Comparison of ENCODE assay signal across 24 mouse cellular contexts in genomic region chr5:113833316-113833947, GRCm38 (mm10). TPM values are rescaled to one million over a fixed set of nuclear protein-coding genes. Genes with fewer than 3 reads are reported as not detected.
DNase-seq lines count a peak whose midpoint lies in the region; ATAC-seq and TF ChIP-seq lines count a peak whose summit lies in the region.
"Had no signal": no experiment of that assay in that cellular context is flagged by ENCODE, and none has a peak within 500 bp of the region (broad histone marks: within the 10 kb centered on the region; RNA-seq: fewer than 3 reads in every experiment).

No protein-coding gene starts in this region.

- peaks cover 60% of the 10 kb centered on the region for H3K4me1 ChIP-seq in thymus, adult 2 months (replicated peaks; ENCODE audit: control insufficient read depth, insufficient read depth, low read length)
- H3K4me1 ChIP-seq in bone marrow, adult 2 months (ENCODE audit: control insufficient read depth, insufficient read depth, low read length), result peaks cover 9% of the 10 kb centered on the region
- H3K4me1 ChIP-seq in kidney, embryonic 14.5 days (ENCODE audit: control insufficient read depth, insufficient read depth, low read length), result 0 out of 2 replicates have a peak, but pooled peaks cover 3% of the 10 kb centered on the region
- H3K4me1 ChIP-seq: embryonic facial prominence, embryonic 13.5 days; heart, embryonic 13.5 days; hindbrain, embryonic 15.5 days had no signal

- TF ChIP-seq POLR2A in thymus, adult 2 months (IDR thresholded peaks at IDR 0.05; ENCODE audit: control insufficient read depth, extremely low read depth, insufficient read depth, low read length, poor library complexity), result no peak
- TF ChIP-seq POLR2A in bone marrow, adult 2 months (IDR thresholded peaks at IDR 0.05; ENCODE audit: borderline replicate concordance, control insufficient read depth, low read depth, low read length), result no peak

- H3K9ac ChIP-seq in kidney, embryonic 14.5 days (ENCODE audit: low read depth, low read length), result no peak overlapping the region
- H3K9ac ChIP-seq: embryonic facial prominence, embryonic 13.5 days; heart, embryonic 13.5 days; hindbrain, embryonic 15.5 days; limb, embryonic 12.5 days had no signal

- WGBS in thymus, adult 2 months, result 34% methylated on average over 16 of the region's 16 CpGs
- WGBS in bone marrow, adult 2 months, result 31% methylated on average over 16 of the region's 16 CpGs
- WGBS in kidney, embryonic 14.5 days, result 59% methylated on average over 16 of the region's 16 CpGs

- peak overlapping the region; percentile 90 for H3K27ac ChIP-seq in thymus, adult 2 months (ENCODE audit: control insufficient read depth, insufficient read depth, low read length)
- H3K27ac ChIP-seq in bone marrow, adult 2 months (ENCODE audit: control insufficient read depth, insufficient read depth, low read depth, low read length, poor library complexity), result peak overlapping the region; percentile 53; the same call in 1 of the 2 replicates
- no peak overlapping the region for H3K27ac ChIP-seq in kidney, embryonic 14.5 days (ENCODE audit: low read depth, low read length)
- H3K27ac ChIP-seq: embryonic facial prominence, embryonic 13.5 days; forebrain, embryonic 10.5 days; heart, embryonic 13.5 days; hindbrain, embryonic 15.5 days; left cerebral cortex, adult 2 months; limb, embryonic 12.5 days had no signal

- H3K4me3 ChIP-seq in thymus, adult 2 months (ENCODE audit: control insufficient read depth, insufficient read depth, low read length), result no peak overlapping the region
- no peak overlapping the region for H3K4me3 ChIP-seq in bone marrow, adult 2 months (replicated peaks; ENCODE audit: control insufficient read depth, low read depth, low read length)
- no peak overlapping the region for H3K4me3 ChIP-seq in kidney, embryonic 14.5 days (ENCODE audit: low read length)
- H3K4me3 ChIP-seq: embryonic facial prominence, embryonic 13.5 days; forebrain, embryonic 10.5 days; heart, embryonic 13.5 days; hindbrain, embryonic 15.5 days; left cerebral cortex, adult 2 months; limb, embryonic 12.5 days; neural tube, embryonic 13.5 days had no signal

- ATAC-seq in kidney, embryonic 14.5 days (ENCODE audit: low FRiP score, low TSS enrichment), result no peak
- ATAC-seq: forebrain, embryonic 16.5 days; midbrain, embryonic 16.5 days had no signal

- no peak for TF ChIP-seq CTCF in thymus, adult 2 months (IDR thresholded peaks at IDR 0.05; ENCODE audit: borderline replicate concordance, control insufficient read depth, extremely low read depth, insufficient read depth, low read length, poor library complexity)
- TF ChIP-seq CTCF in bone marrow, adult 2 months (IDR thresholded peaks at IDR 0.05; ENCODE audit: control insufficient read depth, insufficient read depth, low read length), result no peak

- H3K4me2 ChIP-seq in kidney, embryonic 14.5 days (replicated peaks; ENCODE audit: low read depth, low read length), result no peak overlapping the region
- H3K4me2 ChIP-seq: embryonic facial prominence, embryonic 13.5 days; heart, embryonic 13.5 days; hindbrain, embryonic 15.5 days; limb, embryonic 12.5 days; midbrain, embryonic 11.5 days; neural tube, embryonic 13.5 days had no signal

- DNase-seq in thymus, adult 2 months, result no peak
- DNase-seq in thymus, postnatal 10 days (ENCODE audit: low spot score in 2 of 2), result no peak
- DNase-seq in thymus, postnatal 0 days (ENCODE audit: low spot score), result peak; percentile 27
- no peak for DNase-seq in adrenal gland, postnatal 36 days
- no peak for DNase-seq in layer of hippocampus, adult 9-10 months (ENCODE audit: low spot score)
- DNase-seq: adrenal gland, postnatal 10 days; cerebellum, adult 11-12 months; cerebellum, adult 9-11 months; heart, postnatal 10 days; kidney, adult 2 months; kidney, postnatal 14 days; lung, postnatal 36 days had no signal

- H3K27me3 ChIP-seq in thymus, adult 2 months (ENCODE audit: control insufficient read depth, insufficient read depth, low read length), result no peaks in the 10 kb centered on the region
- no peaks in the 10 kb centered on the region for H3K27me3 ChIP-seq in kidney, embryonic 14.5 days (ENCODE audit: control insufficient read depth, insufficient read depth, low read length)
- H3K27me3 ChIP-seq: embryonic facial prominence, embryonic 13.5 days; heart, embryonic 13.5 days; hindbrain, embryonic 15.5 days; limb, embryonic 12.5 days; neural tube, embryonic 13.5 days had no signal

- no peaks in the 10 kb centered on the region for H3K36me3 ChIP-seq in thymus, adult 2 months (ENCODE audit: control insufficient read depth, insufficient read depth, low read length)
- no peaks in the 10 kb centered on the region for H3K36me3 ChIP-seq in kidney, embryonic 14.5 days (ENCODE audit: control insufficient read depth, insufficient read depth, low read length)
- H3K36me3 ChIP-seq: embryonic facial prominence, embryonic 13.5 days; heart, embryonic 13.5 days; hindbrain, embryonic 15.5 days; limb, embryonic 12.5 days had no signal

- H3K9me3 ChIP-seq in kidney, embryonic 14.5 days (ENCODE audit: control insufficient read depth, low read length), result no peaks in the 10 kb centered on the region
- H3K9me3 ChIP-seq: embryonic facial prominence, embryonic 13.5 days; forebrain, embryonic 10.5 days; heart, embryonic 13.5 days; hindbrain, embryonic 15.5 days; limb, embryonic 12.5 days; neural tube, embryonic 13.5 days had no signal

RNA-seq across cellular contexts. Expression of gene Selplg, which starts 1.0 kb away (rescaled TPM):
- 755 and 783 TPM in 2 replicates for polyA plus RNA-seq in thymus, adult 2 months (2012; rRNA removed)
- 48.2 and 146 TPM in 2 replicates for polyA plus RNA-seq in bone marrow, adult 2 months (2011; ENCODE audit: insufficient read depth, insufficient read length, low replicate concordance, missing spikeins)
- polyA plus RNA-seq in thymus, postnatal 0 days (2015; fragmentation: Nextera tagmentation; extraction: Ambion mirVana), result 205 and 252 TPM in 2 replicates
- 1 to 10 TPM; 2.5 to 4.1 TPM for total RNA-seq in adrenal gland, postnatal 36 days (2021)
- 1.2 and 1.4 TPM in 2 replicates for polyA plus RNA-seq in kidney, embryonic 14.5 days (2014; fragmentation: Nextera tagmentation; extraction: Ambion mirVana)

RNA-seq across cellular contexts. Expression of gene Tmem119, which starts 33.1 kb away (rescaled TPM):
- 8.8 and 11.7 TPM in 2 replicates for polyA plus RNA-seq in thymus, adult 2 months (2012; rRNA removed)
- 1.4 and 1.8 TPM in 2 replicates for polyA plus RNA-seq in bone marrow, adult 2 months (2011; ENCODE audit: insufficient read depth, insufficient read length, low replicate concordance, missing spikeins)
- polyA plus RNA-seq in thymus, postnatal 0 days (2015; fragmentation: Nextera tagmentation; extraction: Ambion mirVana), result 6.1 and 7.0 TPM in 2 replicates
- 10 to 100 TPM in 1 of 2 experiments, 1 to 10 TPM in 1; 9.3 to 14.1 TPM for total RNA-seq in adrenal gland, postnatal 36 days (2021)
- 17.6 and 24.8 TPM in 2 replicates for polyA plus RNA-seq in kidney, embryonic 14.5 days (2014; fragmentation: Nextera tagmentation; extraction: Ambion mirVana)

Comparison
In these comparisons a context has a peak if more than half of its experiments do, and no peak if none do; other contexts are left out.
1. RNA of gene Selplg, which starts 1.0 kb away (polyA plus RNA-seq): 755 to 783 TPM in thymus, adult 2 months, 205 to 252 TPM in thymus, postnatal 0 days and 48.2 to 146 TPM in bone marrow, adult 2 months; 1.2 to 1.4 TPM in kidney, embryonic 14.5 days; every median in the first group is over 10 times any median in the second.